Mouse (Mus musculus): ENCODE data around the gene Gpsm1. TPM values are rescaled to one million over a fixed set of nuclear protein-coding genes. Genes with fewer than 3 reads are reported as not detected.

Gene Gpsm1
- polyA plus RNA-seq, 1 experiment = 17.7 TPM

GRCm38 (mm10) chr2:26338302-26339203 is 23.2 kb downstream of the Gpsm1 start:
- no peak overlapping the region for H3K4me3 ChIP-seq (ENCODE audit: extremely low read depth, insufficient read depth, insufficient read length)
- DNase-seq (ENCODE audit: low read depth in 1 of 2, low spot score in 2 of 2) = no peak
- no peak overlapping the region for H3K27ac ChIP-seq (ENCODE audit: insufficient read depth, low read length)
- H3K36me3 ChIP-seq (ENCODE audit: control insufficient read depth, insufficient read depth, low read length) = peaks cover 3% of the 10 kb centered on the region; the same call in 1 of the 2 replicates
- H3K4me1 ChIP-seq (ENCODE audit: control insufficient read depth, insufficient read depth, insufficient read length) = no peaks in the 10 kb centered on the region
- TF ChIP-seq POLR2A (IDR thresholded peaks at IDR 0.05; ENCODE audit: low read depth, low read length) = no peak
- TF ChIP-seq CTCF (IDR thresholded peaks at IDR 0.05; ENCODE audit: extremely low read depth, insufficient read depth, insufficient read length, insufficient replicate concordance) = no peak
- 90% methylated on average over 9 of the region's 13 CpGs for WGBS
- no peaks in the 10 kb centered on the region for H3K27me3 ChIP-seq (ENCODE audit: control insufficient read depth, insufficient read depth, low read length)

- no peak for DNase-seq (ENCODE audit: low read depth in 1 of 2, low spot score in 2 of 2)
- Histone ChIP-seq H3K36me3 (ENCODE audit: control insufficient read depth, insufficient read depth, low read length) (peaks cover 3% of the 10 kb centered on the region; the same call in 1 of the 2 replicates), H3K27ac (ENCODE audit: insufficient read depth, low read length) (no peak overlapping the region), H3K4me3 (ENCODE audit: extremely low read depth, insufficient read depth, insufficient read length) (no peak overlapping the region), H3K4me1 (ENCODE audit: control insufficient read depth, insufficient read depth, insufficient read length) (no peaks in the 10 kb centered on the region), H3K27me3 (ENCODE audit: control insufficient read depth, insufficient read depth, low read length) (no peaks in the 10 kb centered on the region)
- TF ChIP-seq CTCF (IDR thresholded peaks at IDR 0.05; ENCODE audit: extremely low read depth, insufficient read depth, insufficient read length, insufficient replicate concordance) (no peak), POLR2A (IDR thresholded peaks at IDR 0.05; ENCODE audit: low read depth, low read length) (no peak)
- WGBS = 96% methylated on average over 5 of the region's 5 CpGs
Observed at GRCm38 (mm10) chr2:26339204-26339551, 23.9 kb downstream of the Gpsm1 start.

GRCm38 (mm10) chr2:26341510-26341981 is 26.2 kb downstream of the Gpsm1 start:
- no peak for DNase-seq (ENCODE audit: low read depth in 1 of 2, low spot score in 2 of 2)
- no peaks in the 10 kb centered on the region for H3K27me3 ChIP-seq (ENCODE audit: control insufficient read depth, insufficient read depth, low read length)
- TF ChIP-seq POLR2A (IDR thresholded peaks at IDR 0.05; ENCODE audit: low read depth, low read length) (no peak), CTCF (IDR thresholded peaks at IDR 0.05; ENCODE audit: extremely low read depth, insufficient read depth, insufficient read length, insufficient replicate concordance) (no peak)
- peaks cover 3% of the 10 kb centered on the region; the same call in 1 of the 2 replicates for H3K36me3 ChIP-seq (ENCODE audit: control insufficient read depth, insufficient read depth, low read length)
- H3K4me1 ChIP-seq (ENCODE audit: control insufficient read depth, insufficient read depth, insufficient read length) = no peaks in the 10 kb centered on the region
- 92% methylated on average over 2 of the region's 2 CpGs for WGBS
- H3K27ac ChIP-seq (ENCODE audit: insufficient read depth, low read length) = no peak overlapping the region
- H3K4me3 ChIP-seq (ENCODE audit: extremely low read depth, insufficient read depth, insufficient read length) = no peak overlapping the region

- H3K36me3 ChIP-seq (ENCODE audit: control insufficient read depth, insufficient read depth, low read length) = peaks cover 3% of the 10 kb centered on the region; the same call in 1 of the 2 replicates
- no peaks in the 10 kb centered on the region for H3K27me3 ChIP-seq (ENCODE audit: control insufficient read depth, insufficient read depth, low read length)
- TF ChIP-seq POLR2A (IDR thresholded peaks at IDR 0.05; ENCODE audit: low read depth, low read length) (no peak), CTCF (IDR thresholded peaks at IDR 0.05; ENCODE audit: extremely low read depth, insufficient read depth, insufficient read length, insufficient replicate concordance) (no peak)
- no peak overlapping the region for H3K4me3 ChIP-seq (ENCODE audit: extremely low read depth, insufficient read depth, insufficient read length)
- WGBS = 69% methylated on average over 10 of the region's 10 CpGs
- H3K4me1 ChIP-seq (ENCODE audit: control insufficient read depth, insufficient read depth, insufficient read length) = no peaks in the 10 kb centered on the region
- H3K27ac ChIP-seq (ENCODE audit: insufficient read depth, low read length) = peak overlapping the region; percentile 7; the same call in 1 of the 2 replicates
- no peak for DNase-seq (ENCODE audit: low read depth in 1 of 2, low spot score in 2 of 2)
Observed at GRCm38 (mm10) chr2:26342044-26342443, 26.7 kb downstream of the Gpsm1 start.

- H3K4me1 ChIP-seq (ENCODE audit: control insufficient read depth, insufficient read depth, insufficient read length) = no peaks in the 10 kb centered on the region
- WGBS = 63% methylated on average over 11 of the region's 11 CpGs
- H3K4me3 ChIP-seq (ENCODE audit: extremely low read depth, insufficient read depth, insufficient read length) = no peak overlapping the region
- TF ChIP-seq POLR2A (IDR thresholded peaks at IDR 0.05; ENCODE audit: low read depth, low read length) = no peak
- no peak for TF ChIP-seq CTCF (IDR thresholded peaks at IDR 0.05; ENCODE audit: extremely low read depth, insufficient read depth, insufficient read length, insufficient replicate concordance)
- peaks cover 3% of the 10 kb centered on the region; the same call in 1 of the 2 replicates for H3K36me3 ChIP-seq (ENCODE audit: control insufficient read depth, insufficient read depth, low read length)
- peak overlapping the region; percentile 7; the same call in 1 of the 2 replicates for H3K27ac ChIP-seq (ENCODE audit: insufficient read depth, low read length)
- no peaks in the 10 kb centered on the region for H3K27me3 ChIP-seq (ENCODE audit: control insufficient read depth, insufficient read depth, low read length)
- no peak for DNase-seq (ENCODE audit: low read depth in 1 of 2, low spot score in 2 of 2)
Observed at GRCm38 (mm10) chr2:26342609-26343490, 27.5 kb downstream of the Gpsm1 start.

GRCm38 (mm10) chr2:26348241-26348640 is 32.9 kb downstream of the Gpsm1 start:
- DNase-seq (ENCODE audit: low read depth in 1 of 2, low spot score in 2 of 2) = no peak
- TF ChIP-seq POLR2A (IDR thresholded peaks at IDR 0.05; ENCODE audit: low read depth, low read length) = no peak
- TF ChIP-seq CTCF (IDR thresholded peaks at IDR 0.05; ENCODE audit: extremely low read depth, insufficient read depth, insufficient read length, insufficient replicate concordance) = no peak
- H3K4me3 ChIP-seq (ENCODE audit: extremely low read depth, insufficient read depth, insufficient read length) = no peak overlapping the region
- peaks cover 12% of the 10 kb centered on the region for H3K4me1 ChIP-seq (ENCODE audit: control insufficient read depth, insufficient read depth, insufficient read length)
- H3K36me3 ChIP-seq (ENCODE audit: control insufficient read depth, insufficient read depth, low read length) = peaks cover 3% of the 10 kb centered on the region; the same call in 1 of the 2 replicates
- WGBS = 79% methylated on average over 6 of the region's 6 CpGs
- no peaks in the 10 kb centered on the region for H3K27me3 ChIP-seq (ENCODE audit: control insufficient read depth, insufficient read depth, low read length)
- H3K27ac ChIP-seq (ENCODE audit: insufficient read depth, low read length) = no peak overlapping the region

Data from spleen, adult 2 months (tissue).